Mouse (Mus musculus) embryonic facial prominence, embryonic 14.5 days (tissue): ENCODE results near the gene Krtap4-8. TPM values are rescaled to one million over a fixed set of nuclear protein-coding genes. Genes with fewer than 3 reads are reported as not detected.
"Not testable (repeated sequence)": the region's sequence is repeated elsewhere in the genome, so short reads cannot be mapped to it uniquely, and the experiment has no call there.

Source experiments
- ATAC-seq: fragments of 200-750 bp; cut with Nextera tagmentation; 2 replicates; pipeline ENCODE4 v1.8.0; 2017; ENCODE audit warnings: low read depth, moderate number of reproducible peaks, moderate TSS enrichment
- DNase-seq: peaks from one replicate; pipeline ENCODE4 v3.0.0-alpha.2; 2015; ENCODE audit warnings: low spot score
- H3K27ac ChIP-seq: fragments of 300-500 bp; sonication (generic); replicated peaks from 2 replicates; pipeline ENCODE4 v1.5.1; 2014; ENCODE audit warnings: low read depth, mild to moderate bottlenecking, low read length, moderate library complexity
- H3K27me3 ChIP-seq: fragments of 300-500 bp; sonication (generic); replicated peaks from 2 replicates; pipeline ENCODE4 v1.6.1; 2014; ENCODE audit warnings: low read length; ENCODE audit not compliant: control insufficient read depth, insufficient read depth
- H3K36me3 ChIP-seq: fragments of 300-500 bp; sonication (generic); 2 replicates; pipeline ENCODE4 v1.6.1; 2014; ENCODE audit warnings: low read length, mixed read lengths; ENCODE audit not compliant: control insufficient read depth, insufficient read depth
- H3K4me1 ChIP-seq: fragments of 300-500 bp; sonication (generic); 2 replicates; pipeline ENCODE4 v1.6.1; 2014; ENCODE audit warnings: antibody characterized with exemption, low read length; ENCODE audit not compliant: control insufficient read depth, insufficient read depth
- H3K4me2 ChIP-seq: fragments of 300-500 bp; sonication (generic); 2 replicates; pipeline ENCODE4 v1.6.1; 2014; ENCODE audit warnings: low read depth, mild to moderate bottlenecking, low read length, moderate library complexity, mixed read lengths
- H3K4me3 ChIP-seq: fragments of 300-500 bp; sonication (generic); 2 replicates; pipeline ENCODE4 v1.5.1; 2014; ENCODE audit warnings: low read depth, mild to moderate bottlenecking, low read length
- H3K9ac ChIP-seq: fragments of 300-500 bp; sonication (generic); 2 replicates; pipeline ENCODE4 v1.6.1; 2014; ENCODE audit warnings: low read depth, mild to moderate bottlenecking, low read length, moderate library complexity, mixed read lengths
- H3K9me3 ChIP-seq: fragments of 300-500 bp; sonication (generic); 2 replicates; pipeline ENCODE4 v1.6.1; 2016; ENCODE audit warnings: low read length; ENCODE audit not compliant: control insufficient read depth
- WGBS: fragments of 180-500 bp; shearing (Covaris S2); extraction: QIAGEN DNeasy Blood & Tissue Kit; methylation state at CpG from one replicate; pipeline ENCODE4 v1.1.7; 2014; 5-methylcytosine and 5-hydroxymethylcytosine counted together
- polyA plus RNA-seq: library from polyadenylated mRNA; unstranded; fragments of >200 nt; fragmentation: Nextera tagmentation; extraction: Ambion mirVana; gene quantifications from 2 replicates; pipeline ENCODE4 v1.2.1, GENCODE M21; 2014

Gene Krtap4-8
- polyA plus RNA-seq: not detected in 2 replicates

GRCm38 (mm10) chr11:99780604-99781003, at the start of gene Krtap4-8:
Krtap4-8 (minus strand) TSS chr11:99780704.
- H3K4me3 ChIP-seq: no peak within 1 kb of the TSS
- 91% methylated on average over 2 of the region's 2 CpGs for WGBS
- H3K36me3 ChIP-seq: no peaks in the 10 kb centered on the region
- H3K4me2 ChIP-seq: no peak within 1 kb of the TSS
- no peaks in the 10 kb centered on the region for H3K9me3 ChIP-seq
- no peak within 1 kb of the TSS for H3K9ac ChIP-seq
- H3K27ac ChIP-seq: no peak within 1 kb of the TSS
- H3K4me1 ChIP-seq: no peaks in the 10 kb centered on the region
- ATAC-seq: no peak
- H3K27me3 ChIP-seq: no peaks in the 10 kb centered on the region
- DNase-seq: no peak

- H3K27me3 ChIP-seq, H3K9ac ChIP-seq, H3K9me3 ChIP-seq, H3K36me3 ChIP-seq, H3K4me2 ChIP-seq, DNase-seq, H3K27ac ChIP-seq, ATAC-seq, H3K4me1 ChIP-seq, H3K4me3 ChIP-seq: not testable (repeated sequence)
- WGBS: 80% methylated on average over 2 of the region's 2 CpGs
Measured at GRCm38 (mm10) chr11:99815566-99815965, 35.1 kb upstream of the Krtap4-8 start, which contains the start of gene Gm11564. Gm11564 (minus strand) TSS chr11:99815666.

- not testable (repeated sequence) for H3K4me1 ChIP-seq, DNase-seq, H3K36me3 ChIP-seq, H3K27ac ChIP-seq, H3K4me2 ChIP-seq, H3K4me3 ChIP-seq, H3K9ac ChIP-seq, H3K9me3 ChIP-seq, H3K27me3 ChIP-seq, ATAC-seq
Measured at GRCm38 (mm10) chr11:99809792-99810191, 29.3 kb upstream of the Krtap4-8 start, which contains the start of gene Krtap4-13. Krtap4-13 (minus strand) TSS chr11:99809892.

GRCm38 (mm10) chr11:99804346-99804745, 23.8 kb upstream of the Krtap4-8 start, which contains the start of gene Gm11554:
Gm11554 (minus strand) TSS chr11:99804446.
- H3K4me2 ChIP-seq, H3K4me3 ChIP-seq, ATAC-seq, H3K27me3 ChIP-seq, H3K36me3 ChIP-seq, H3K27ac ChIP-seq, H3K9ac ChIP-seq, DNase-seq, H3K9me3 ChIP-seq, H3K4me1 ChIP-seq: not testable (repeated sequence)
- no CpG with 5 or more reads among the region's 1 CpGs for WGBS

GRCm38 (mm10) chr11:99798832-99799231, 18.3 kb upstream of the Krtap4-8 start, which contains the start of gene Gm11569:
Gm11569 (minus strand) TSS chr11:99798932.
- H3K4me2 ChIP-seq, H3K27ac ChIP-seq, H3K4me1 ChIP-seq, H3K36me3 ChIP-seq, DNase-seq, H3K9ac ChIP-seq, H3K9me3 ChIP-seq, H3K27me3 ChIP-seq, H3K4me3 ChIP-seq, ATAC-seq: not testable (repeated sequence)
- WGBS: no CpG with 5 or more reads among the region's 1 CpGs

GRCm38 (mm10) chr11:99793367-99793766, 12.9 kb upstream of the Krtap4-8 start, which contains the start of gene Gm11596:
Gm11596 (minus strand) TSS chr11:99793467.
- Histone ChIP-seq H3K27me3 (no peaks in the 10 kb centered on the region), H3K9me3 (no peaks in the 10 kb centered on the region), H3K4me3 (no peak within 1 kb of the TSS), H3K27ac (no peak within 1 kb of the TSS), H3K4me2 (no peak within 1 kb of the TSS), H3K4me1 (no peaks in the 10 kb centered on the region), H3K36me3 (no peaks in the 10 kb centered on the region), H3K9ac (no peak within 1 kb of the TSS)
- ATAC-seq (no peak), DNase-seq (no peak)
- WGBS: 81% methylated on average over 2 of the region's 2 CpGs

- H3K9ac ChIP-seq, ATAC-seq, H3K27me3 ChIP-seq, H3K9me3 ChIP-seq, H3K27ac ChIP-seq, H3K4me3 ChIP-seq, H3K36me3 ChIP-seq, H3K4me1 ChIP-seq, DNase-seq, H3K4me2 ChIP-seq: not testable (repeated sequence)
Measured at GRCm38 (mm10) chr11:99784900-99785299, 4.4 kb upstream of the Krtap4-8 start, which contains the start of gene Krtap4-9. Krtap4-9 (plus strand) TSS chr11:99785200.

- Histone ChIP-seq H3K27me3 (no peaks in the 10 kb centered on the region), H3K36me3 (no peaks in the 10 kb centered on the region), H3K4me2 (no peak overlapping the region), H3K9ac (no peak overlapping the region), H3K4me3 (no peak overlapping the region), H3K4me1 (no peaks in the 10 kb centered on the region), H3K27ac (no peak overlapping the region), H3K9me3 (no peaks in the 10 kb centered on the region)
- ATAC-seq (no peak), DNase-seq (no peak)
- WGBS: 54% methylated on average over 7 of the region's 7 CpGs
Measured at GRCm38 (mm10) chr11:99778401-99778800, 2.1 kb downstream of the Krtap4-8 start.

GRCm38 (mm10) chr11:99772813-99773212, 7.7 kb downstream of the Krtap4-8 start, which contains the start of gene Gm11595:
Gm11595 (minus strand) TSS chr11:99772913.
- H3K27ac ChIP-seq, H3K27me3 ChIP-seq, H3K36me3 ChIP-seq, H3K9ac ChIP-seq, H3K4me1 ChIP-seq, H3K9me3 ChIP-seq, DNase-seq, ATAC-seq, H3K4me3 ChIP-seq, H3K4me2 ChIP-seq: not testable (repeated sequence)
